Mouse (Mus musculus) limb, embryonic 13.5 days (tissue): ENCODE measurements at regions not wholly inside any gene's neighbourhood (a gene's known extent, or its start where the extent isn't known, plus 50 kb on each side); places are given as distances from the start of the nearest gene placed in this dataset.

Source experiments
- ATAC-seq: fragments of 200-750 bp; cut with Nextera tagmentation; 2 replicates; pipeline ENCODE4 v1.8.0; 2017; ENCODE audit warnings: low read depth, moderate number of reproducible peaks, moderate TSS enrichment; ENCODE audit not compliant: low FRiP score
- H3K27ac ChIP-seq: fragments of 300-500 bp; sonication (generic); 2 replicates; pipeline ENCODE4 v1.5.1; 2015; ENCODE audit warnings: inconsistent platforms, mild to moderate bottlenecking, moderate library complexity
- H3K27me3 ChIP-seq: fragments of 300-500 bp; sonication (generic); 2 replicates; pipeline ENCODE4 v1.6.1; 2015; ENCODE audit warnings: mild to moderate bottlenecking, inconsistent platforms
- H3K36me3 ChIP-seq: fragments of 300-500 bp; sonication (generic); 2 replicates; pipeline ENCODE4 v1.6.1; 2015; ENCODE audit warnings: inconsistent platforms, mild to moderate bottlenecking, moderate library complexity
- H3K4me1 ChIP-seq: fragments of 300-500 bp; sonication (generic); 2 replicates; pipeline ENCODE4 v1.6.1; 2015; ENCODE audit warnings: inconsistent platforms
- H3K4me2 ChIP-seq: fragments of 300-500 bp; sonication (generic); replicated peaks from 2 replicates; pipeline ENCODE4 v1.6.1; 2015; ENCODE audit warnings: inconsistent platforms, mild to moderate bottlenecking, moderate library complexity
- H3K4me3 ChIP-seq: fragments of 300-500 bp; sonication (generic); 2 replicates; pipeline ENCODE4 v1.5.1; 2015; ENCODE audit warnings: moderate library complexity, mild to moderate bottlenecking, inconsistent platforms
- H3K9ac ChIP-seq: fragments of 300-500 bp; sonication (generic); 2 replicates; pipeline ENCODE4 v1.6.1; 2015; ENCODE audit warnings: mild to moderate bottlenecking, inconsistent platforms
- H3K9me3 ChIP-seq: fragments of 300-500 bp; sonication (generic); 2 replicates; pipeline ENCODE4 v1.6.1; 2016; ENCODE audit warnings: inconsistent platforms
- WGBS: fragments of 180-500 bp; shearing (Covaris S2); methylation state at CpG from one replicate; pipeline ENCODE4 v1.1.7; 2015; 5-methylcytosine and 5-hydroxymethylcytosine counted together

DNA sequence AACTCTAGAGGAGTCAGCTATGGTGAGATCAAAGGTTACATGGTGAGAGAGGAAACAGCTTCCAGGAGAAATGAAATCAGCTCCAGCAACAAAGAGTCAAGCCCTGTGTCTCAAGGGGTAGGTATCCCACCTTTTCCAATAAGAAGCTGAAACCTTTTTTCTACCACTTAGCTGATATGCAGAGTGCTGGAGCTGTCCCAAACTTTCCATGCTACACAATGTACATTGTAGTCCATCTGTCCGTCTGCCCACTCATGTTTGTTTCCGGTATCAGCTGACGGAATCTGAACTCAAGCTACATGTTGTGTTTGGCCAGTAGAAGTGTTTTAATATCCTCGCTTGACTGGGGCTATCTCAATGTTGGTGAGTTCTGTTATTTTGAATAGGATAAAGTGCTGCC is 83.6 kb upstream of the Ngf start:
- H3K4me2 ChIP-seq: no peak overlapping the region
- no peak overlapping the region for H3K9ac ChIP-seq
- no peak overlapping the region for H3K27ac ChIP-seq
- no peaks in the 10 kb centered on the region for H3K27me3 ChIP-seq
- no peak overlapping the region for H3K4me3 ChIP-seq
- no peaks in the 10 kb centered on the region for H3K36me3 ChIP-seq
- 93% methylated on average over 4 of the region's 4 CpGs for WGBS
- no peaks in the 10 kb centered on the region for H3K9me3 ChIP-seq
- no peak for ATAC-seq
- no peaks in the 10 kb centered on the region for H3K4me1 ChIP-seq

GRCm38 (mm10) chr3:102384596-102384995 is 85.1 kb upstream of the Ngf start:
- Histone ChIP-seq H3K27ac (no peak overlapping the region), H3K9me3 (no peaks in the 10 kb centered on the region), H3K4me1 (no peaks in the 10 kb centered on the region), H3K4me3 (no peak overlapping the region), H3K9ac (no peak overlapping the region), H3K36me3 (no peaks in the 10 kb centered on the region), H3K4me2 (no peak overlapping the region), H3K27me3 (no peaks in the 10 kb centered on the region)
- ATAC-seq: no peak
- WGBS: 78% methylated on average over 2 of the region's 2 CpGs

- H3K9ac ChIP-seq: no peak overlapping the region
- no peak overlapping the region for H3K27ac ChIP-seq
- no peaks in the 10 kb centered on the region for H3K36me3 ChIP-seq
- no peak overlapping the region for H3K4me2 ChIP-seq
- H3K9me3 ChIP-seq: no peaks in the 10 kb centered on the region
- H3K4me3 ChIP-seq: no peak overlapping the region
- WGBS: 79% methylated on average over 8 of the region's 8 CpGs
- no peaks in the 10 kb centered on the region for H3K27me3 ChIP-seq
- ATAC-seq: no peak
- H3K4me1 ChIP-seq: peaks cover 3% of the 10 kb centered on the region; the same call in 1 of the 2 replicates
Observed at GRCm38 (mm10) chr3:102383671-102384070, 86.0 kb upstream of the Ngf start.

DNA sequence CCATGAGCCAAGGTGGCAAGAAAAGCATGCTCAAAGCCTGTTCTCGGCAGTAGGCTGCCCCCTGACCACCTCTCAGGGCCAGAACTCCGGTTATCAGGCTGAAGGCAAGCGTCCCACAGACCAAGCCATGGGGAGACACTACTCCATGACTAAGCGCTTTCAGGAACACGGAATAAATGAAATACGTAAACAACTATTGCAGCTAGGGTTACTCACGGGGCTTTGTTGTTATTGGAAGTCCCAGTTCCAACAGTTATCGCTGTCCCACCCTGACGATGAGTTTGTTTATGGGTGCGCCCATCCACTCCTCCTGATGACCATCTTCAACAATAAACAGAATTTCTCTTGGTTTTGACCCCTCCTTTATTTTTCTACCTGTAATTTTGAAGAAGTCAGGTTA is 88.0 kb upstream of the Ngf start:
- no peak overlapping the region for H3K4me2 ChIP-seq
- no peak overlapping the region for H3K4me3 ChIP-seq

GRCm38 (mm10) chr3:102374381-102375060 is 95.2 kb upstream of the Ngf start:
- Histone ChIP-seq H3K27me3 (no peaks in the 10 kb centered on the region), H3K4me3 (no peak overlapping the region), H3K9ac (no peak overlapping the region), H3K4me1 (peaks cover 9% of the 10 kb centered on the region; the same call in 1 of the 2 replicates), H3K9me3 (no peaks in the 10 kb centered on the region), H3K4me2 (no peak overlapping the region), H3K27ac (no peak overlapping the region), H3K36me3 (no peaks in the 10 kb centered on the region)
- WGBS: 85% methylated on average over 5 of the region's 5 CpGs
- ATAC-seq: no peak

More for the DNA sequence above, 88.0 kb upstream of the Ngf start:
- H3K27ac ChIP-seq: no peak overlapping the region
- no peak overlapping the region for H3K9ac ChIP-seq
- no peaks in the 10 kb centered on the region for H3K9me3 ChIP-seq
- no peak for ATAC-seq
- H3K36me3 ChIP-seq: no peaks in the 10 kb centered on the region
- WGBS: 88% methylated on average over 10 of the region's 10 CpGs
- peaks cover 5% of the 10 kb centered on the region; the same call in 1 of the 2 replicates for H3K4me1 ChIP-seq
- no peaks in the 10 kb centered on the region for H3K27me3 ChIP-seq

DNA sequence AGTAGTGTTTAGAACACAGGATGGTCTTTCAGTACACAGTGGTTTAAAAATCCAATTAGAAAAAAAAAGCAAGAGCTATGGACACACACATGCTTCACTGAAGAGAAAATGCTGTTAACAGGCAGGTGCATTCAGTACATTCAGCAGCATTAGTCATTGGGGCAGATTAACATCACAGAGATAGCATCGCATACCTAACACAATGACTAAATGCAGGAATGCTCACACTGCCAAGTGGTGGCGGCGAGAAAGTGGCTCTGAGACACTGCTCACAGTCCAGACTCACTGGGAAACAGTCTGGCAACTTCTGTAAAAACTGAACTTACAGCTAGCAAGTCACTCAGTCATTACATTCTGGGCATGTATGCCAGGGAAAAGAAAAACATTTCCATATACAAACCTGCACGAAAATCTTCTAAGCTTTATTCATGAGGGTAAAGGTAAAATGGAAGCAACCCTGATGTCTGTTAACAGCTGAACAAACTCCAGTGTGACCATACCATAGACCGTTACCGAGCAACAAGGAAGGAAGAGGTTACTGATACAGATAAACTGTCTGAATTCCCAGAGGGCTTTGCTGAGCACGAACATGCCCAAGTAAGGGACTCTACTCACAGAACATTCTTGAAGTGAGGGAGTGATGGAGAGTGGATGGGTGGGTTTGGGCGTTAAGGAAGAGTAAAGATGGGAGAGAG is 97.4 kb upstream of the Ngf start:
- 80% methylated on average over 8 of the region's 8 CpGs for WGBS

GRCm38 (mm10) chr3:102366188-102366587 is 103.5 kb upstream of the Ngf start:
- Histone ChIP-seq H3K27me3 (no peaks in the 10 kb centered on the region), H3K9me3 (no peaks in the 10 kb centered on the region), H3K27ac (no peak overlapping the region), H3K4me1 (no peaks in the 10 kb centered on the region), H3K4me3 (no peak overlapping the region), H3K36me3 (no peaks in the 10 kb centered on the region), H3K9ac (no peak overlapping the region), H3K4me2 (no peak overlapping the region)
- 64% methylated on average over 6 of the region's 6 CpGs for WGBS
- no peak for ATAC-seq

More for the DNA sequence above, 97.4 kb upstream of the Ngf start:
- no peak overlapping the region for H3K4me2 ChIP-seq
- H3K4me3 ChIP-seq: no peak overlapping the region
- ATAC-seq: no peak
- no peak overlapping the region for H3K27ac ChIP-seq
- H3K9me3 ChIP-seq: no peaks in the 10 kb centered on the region
- no peaks in the 10 kb centered on the region for H3K27me3 ChIP-seq
- peaks cover 6% of the 10 kb centered on the region; the same call in 1 of the 2 replicates for H3K4me1 ChIP-seq
- H3K9ac ChIP-seq: no peak overlapping the region
- H3K36me3 ChIP-seq: no peaks in the 10 kb centered on the region

DNA sequence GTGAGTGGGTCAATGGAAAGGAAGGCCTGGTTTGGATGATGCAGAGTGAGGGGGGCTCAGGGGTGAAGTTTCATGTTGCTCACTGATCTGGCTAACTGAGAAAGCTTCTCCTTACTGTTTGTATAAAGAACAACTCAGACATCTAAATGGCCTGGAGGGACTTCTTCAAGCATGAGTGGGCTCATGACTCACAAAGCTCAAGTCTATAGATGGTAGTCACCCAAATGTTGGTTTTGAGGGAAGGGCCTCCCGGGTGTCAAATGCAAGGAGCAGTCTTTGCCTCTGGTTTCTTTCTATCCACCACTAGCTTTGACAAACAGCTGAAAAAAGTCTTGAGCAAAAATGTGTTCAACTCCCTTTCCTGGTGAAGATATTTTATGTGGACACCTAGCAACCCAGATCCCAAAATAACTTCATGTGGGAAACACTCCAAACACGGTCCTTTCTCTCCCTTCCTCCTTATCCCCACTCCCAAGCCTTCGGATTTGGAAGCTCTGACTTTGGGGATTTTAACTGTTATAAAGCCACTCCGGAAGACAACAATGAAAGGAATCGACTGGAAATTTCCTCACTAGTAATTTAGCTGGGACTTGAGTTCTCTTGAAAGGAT is 105.3 kb upstream of the Ngf start:
- no peaks in the 10 kb centered on the region for H3K36me3 ChIP-seq
- H3K4me3 ChIP-seq: no peak overlapping the region
- H3K27me3 ChIP-seq: no peaks in the 10 kb centered on the region
- no peak overlapping the region for H3K27ac ChIP-seq
- WGBS: 84% methylated on average over 5 of the region's 5 CpGs
- H3K4me2 ChIP-seq: no peak overlapping the region
- no peaks in the 10 kb centered on the region for H3K4me1 ChIP-seq
- ATAC-seq: no peak
- H3K9ac ChIP-seq: no peak overlapping the region
- no peaks in the 10 kb centered on the region for H3K9me3 ChIP-seq

DNA sequence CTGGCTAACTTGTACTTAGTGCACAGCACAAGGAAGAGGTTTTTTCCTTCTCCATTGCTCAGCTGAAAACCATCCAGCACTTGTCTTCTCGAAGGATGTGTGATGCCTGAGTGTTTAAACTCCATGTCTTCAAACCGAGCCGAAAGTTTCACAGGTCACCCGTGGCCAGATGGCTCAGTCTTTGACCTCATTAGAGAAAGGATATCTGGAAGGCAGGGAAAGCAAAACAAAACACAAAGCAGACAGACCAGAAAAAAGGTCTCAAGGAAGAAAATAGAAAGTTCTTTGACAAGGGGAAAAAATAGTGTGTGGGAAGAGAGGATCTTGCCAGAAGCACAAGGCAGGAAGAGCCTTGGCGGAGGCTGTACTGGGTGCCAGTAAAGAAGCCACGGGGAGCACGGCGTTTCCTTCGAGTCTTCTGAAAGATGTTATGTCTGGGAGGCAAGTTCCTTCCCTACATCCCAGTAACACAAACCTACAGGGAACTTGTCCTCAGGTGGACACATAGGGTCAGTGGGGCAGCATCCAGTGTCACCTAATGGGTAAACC is 108.9 kb upstream of the Ngf start:
- H3K9ac ChIP-seq: no peak overlapping the region
- H3K9me3 ChIP-seq: no peaks in the 10 kb centered on the region
- no peaks in the 10 kb centered on the region for H3K27me3 ChIP-seq
- no peak overlapping the region for H3K4me3 ChIP-seq
- 82% methylated on average over 9 of the region's 9 CpGs for WGBS
- H3K36me3 ChIP-seq: no peaks in the 10 kb centered on the region
- no peak overlapping the region for H3K27ac ChIP-seq
- no peak for ATAC-seq
- 0 out of 2 replicates have a peak, but pooled peaks cover 3% of the 10 kb centered on the region for H3K4me1 ChIP-seq
- no peak overlapping the region for H3K4me2 ChIP-seq

DNA sequence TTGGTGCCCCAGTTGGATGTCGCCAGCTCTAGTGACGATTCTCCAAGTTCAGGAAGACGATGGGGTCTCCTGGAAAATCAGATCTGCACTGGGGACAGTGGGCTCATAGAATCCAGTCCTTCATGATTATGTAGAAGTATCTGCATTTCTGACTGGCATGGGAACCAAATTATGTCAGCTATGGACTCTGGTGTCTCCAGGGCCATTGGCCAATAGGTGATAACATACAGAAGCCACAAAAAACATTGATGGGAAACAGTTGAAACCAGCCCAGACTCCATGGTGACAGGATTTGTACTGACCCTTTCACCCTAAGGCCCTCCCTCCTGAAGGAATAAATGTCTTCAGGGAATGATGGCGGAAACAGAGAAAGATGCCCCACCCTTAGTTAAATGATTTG is 110.9 kb upstream of the Ngf start:
- H3K4me2 ChIP-seq: no peak overlapping the region
- H3K27me3 ChIP-seq: no peaks in the 10 kb centered on the region
- H3K4me3 ChIP-seq: no peak overlapping the region
- H3K9me3 ChIP-seq: no peaks in the 10 kb centered on the region
- no peak overlapping the region for H3K27ac ChIP-seq
- H3K36me3 ChIP-seq: no peaks in the 10 kb centered on the region
- H3K9ac ChIP-seq: no peak overlapping the region
- no peak for ATAC-seq
- 0 out of 2 replicates have a peak, but pooled peaks cover 3% of the 10 kb centered on the region for H3K4me1 ChIP-seq
- WGBS: 86% methylated on average over 4 of the region's 4 CpGs

- no peak for ATAC-seq
- WGBS: 70% methylated on average over 7 of the region's 7 CpGs
- H3K9me3 ChIP-seq: no peaks in the 10 kb centered on the region
Observed at GRCm38 (mm10) chr3:102357062-102357610, 112.6 kb upstream of the Ngf start.

GRCm38 (mm10) chr3:102355352-102355751 is 114.4 kb upstream of the Ngf start:
- Histone ChIP-seq H3K4me3 (no peak overlapping the region), H3K36me3 (no peaks in the 10 kb centered on the region), H3K4me1 (0 out of 2 replicates have a peak, but pooled peaks cover 3% of the 10 kb centered on the region), H3K27ac (no peak overlapping the region), H3K27me3 (no peaks in the 10 kb centered on the region), H3K4me2 (no peak overlapping the region), H3K9ac (no peak overlapping the region), H3K9me3 (no peaks in the 10 kb centered on the region)
- WGBS: 84% methylated on average over 2 of the region's 2 CpGs
- no peak for ATAC-seq

More at GRCm38 (mm10) chr3:102357062-102357610, 112.6 kb upstream of the Ngf start:
- no peaks in the 10 kb centered on the region for H3K36me3 ChIP-seq
- 0 out of 2 replicates have a peak, but pooled peaks cover 3% of the 10 kb centered on the region for H3K4me1 ChIP-seq
- no peak overlapping the region for H3K27ac ChIP-seq
- no peak overlapping the region for H3K4me3 ChIP-seq
- no peak overlapping the region for H3K9ac ChIP-seq
- H3K27me3 ChIP-seq: no peaks in the 10 kb centered on the region
- H3K4me2 ChIP-seq: no peak overlapping the region
